Mouse (Mus musculus): ENCODE measurements at regions not wholly inside any gene's neighbourhood (a gene's known extent, or its start where the extent isn't known, plus 50 kb on each side); places are given as distances from the start of the nearest gene placed in this dataset. TPM values are rescaled to one million over a fixed set of nuclear protein-coding genes. Genes with fewer than 3 reads are reported as not detected.

- ATAC-seq (replicated peaks) = no peak
- Histone ChIP-seq H3K27ac (no peak overlapping the region), H3K4me1 (no peaks in the 10 kb centered on the region), H3K9me3 (no peaks in the 10 kb centered on the region), H3K4me3 (no peak overlapping the region), H3K4me2 (no peak overlapping the region), H3K9ac (no peak overlapping the region), H3K36me3 (replicated peaks) (no peaks in the 10 kb centered on the region), H3K27me3 (replicated peaks) (no peaks in the 10 kb centered on the region)
- WGBS = 33% methylated on average over 2 of the region's 2 CpGs
Measured at GRCm38 (mm10) chr4:93406876-93407275, 71.6 kb upstream of the Tusc1 start.

- no peaks in the 10 kb centered on the region for H3K4me1 ChIP-seq
Measured at GRCm38 (mm10) chr4:93400579-93400978, 65.3 kb upstream of the Tusc1 start.

More at GRCm38 (mm10) chr4:93400579-93400978, 65.3 kb upstream of the Tusc1 start:
- Histone ChIP-seq H3K4me3 (no peak overlapping the region), H3K27ac (no peak overlapping the region), H3K27me3 (replicated peaks) (no peaks in the 10 kb centered on the region), H3K9ac (no peak overlapping the region), H3K4me2 (no peak overlapping the region), H3K9me3 (no peaks in the 10 kb centered on the region), H3K36me3 (replicated peaks) (no peaks in the 10 kb centered on the region)
- ATAC-seq (replicated peaks) = no peak

Small RNAs in the stretch of these regions (microRNA-seq; reads per million reads assigned to microRNA genes)
- gene Gm22619 = not detected
